Mouse (Mus musculus): Measurements from ENCODE around the gene 1700030J22Rik. TPM values are rescaled to one million over a fixed set of nuclear protein-coding genes. Genes with fewer than 3 reads are reported as not detected.
A peak's percentile ranks its signal among the peaks of the same experiment; 100 is the strongest.

1700030J22Rik gene
- total and polyA plus RNA-seq, 3 experiments: 0.21 to 0.46 (median 0.35) TPM

GRCm38 (mm10) chr8:116944385-116944696 is 34.4 kb downstream of the 1700030J22Rik start:
- Histone ChIP-seq H3K79me2 (replicated peaks; ENCODE audit: control insufficient read depth, extremely low read depth, insufficient read depth, poor library complexity, severe bottlenecking) (peaks cover 42% of the 10 kb centered on the region), H3K4me2 (ENCODE audit: insufficient read depth, low read depth, poor library complexity, severe bottlenecking) (peak overlapping the region; percentile 98), H3K4me1 (ENCODE audit: control insufficient read depth in 1 of 2, insufficient read depth in 2 of 2) (peaks cover 11 to 39% of the 10 kb centered on the region in 2 experiments), H3K36me3 (replicated peaks in 1 of 2; ENCODE audit: control insufficient read depth in 1 of 2, insufficient read depth in 1 of 2, low read length in 1 of 2) (peaks cover 10 to 33% of the 10 kb centered on the region in 2 experiments), H3K9ac (ENCODE audit: insufficient read depth, low read depth) (peak overlapping the region; percentile 79; the same call in 1 of the 2 replicates), H3K27me3 (replicated peaks) (no peaks in the 10 kb centered on the region), H3K27ac (ENCODE audit: insufficient read depth, low read depth) (peak overlapping the region; percentile 92), H3K9me3 (replicated peaks; ENCODE audit: low read length) (no peaks in the 10 kb centered on the region), H3K4me3 (replicated peaks in 1 of 3; ENCODE audit: low read depth in 2 of 3, low read length in 2 of 3, poor library complexity in 1 of 3) (peak overlapping the region; percentile 69 to 98 (median 98))
- in situ Hi-C loops (cut with MboI; ENCODE audit: low pct_ligation_motif_present, low pct_unique_long_range_greater_than_20kb, low sequenced_read_pairs): no loop called here
- TF ChIP-seq CHD1 (IDR thresholded peaks at IDR 0.05; ENCODE audit: low read depth, low read length): no peak
- TF ChIP-seq MEF2A (IDR thresholded peaks at IDR 0.05; ENCODE audit: borderline replicate concordance, low read depth, low read length): no peak
- TF ChIP-seq MXI1 (IDR thresholded peaks at IDR 0.05; ENCODE audit: low read depth, low read length): 0 out of 2 replicates have a peak, but pooled peaks have one; percentile 50
- peak; percentile 84 for TF ChIP-seq IRF4 (IDR thresholded peaks at IDR 0.05; ENCODE audit: low read depth, low read length)
- peak; percentile 44; the same call in 1 of the 2 replicates for TF ChIP-seq EP300 (IDR thresholded peaks at IDR 0.05; ENCODE audit: low read length)
- no peak for TF ChIP-seq ZNF384 (IDR thresholded peaks at IDR 0.05; ENCODE audit: low read depth, low read length)
- no peak for TF ChIP-seq MAZ (IDR thresholded peaks at IDR 0.05; ENCODE audit: low read depth, low read length)
- no peak for TF ChIP-seq CHD2 (IDR thresholded peaks at IDR 0.05; ENCODE audit: low read length)
- TF ChIP-seq GABPA (IDR thresholded peaks at IDR 0.05; ENCODE audit: insufficient replicate concordance, low read depth, low read length): no peak
- TF ChIP-seq RAD21 (IDR thresholded peaks at IDR 0.05; ENCODE audit: low read depth, low read length): no peak
- TF ChIP-seq JUND (conservative IDR thresholded peaks at IDR 0.05; ENCODE audit: low read depth, low read length): peak; percentile 39; the same call in 1 of the 2 replicates
- no peak for TF ChIP-seq CTCF (conservative IDR thresholded peaks at IDR 0.05 in 1 of 2, IDR thresholded peaks at IDR 0.05 in 1 of 2; ENCODE audit: low read depth in 2 of 2, low read length in 2 of 2)
- TF ChIP-seq TBP (conservative IDR thresholded peaks at IDR 0.05; ENCODE audit: low read depth, low read length): no peak
- TF ChIP-seq KAT2A (IDR thresholded peaks at IDR 0.05; ENCODE audit: insufficient replicate concordance, low read length): no peak
- 0 out of 2 replicates have a peak, but pooled peaks have one; percentile 40 for TF ChIP-seq UBTF (IDR thresholded peaks at IDR 0.05; ENCODE audit: low read depth, low read length)
- no peak for TF ChIP-seq NRF1 (IDR thresholded peaks at IDR 0.05; ENCODE audit: low read depth, low read length)
- TF ChIP-seq ZKSCAN1 (IDR thresholded peaks at IDR 0.05; ENCODE audit: borderline replicate concordance, low read depth, low read length): no peak
- TF ChIP-seq USF2 (conservative IDR thresholded peaks at IDR 0.05; ENCODE audit: low read depth, low read length): no peak
- TF ChIP-seq SIN3A (IDR thresholded peaks at IDR 0.05; ENCODE audit: low read length): no peak; the same call in 1 of the 2 replicates
- no peak for TF ChIP-seq POLR2AphosphoS2 (IDR thresholded peaks at IDR 0.05; ENCODE audit: low read depth, low read length)
- no peak for TF ChIP-seq MAFK (IDR thresholded peaks at IDR 0.05; ENCODE audit: insufficient replicate concordance, low read length)
- no peak for TF ChIP-seq HCFC1 (IDR thresholded peaks at IDR 0.05; ENCODE audit: low read depth, low read length)
- TF ChIP-seq MAX (IDR thresholded peaks at IDR 0.05; ENCODE audit: low read length): no peak
- TF ChIP-seq JUN (IDR thresholded peaks at IDR 0.05; ENCODE audit: insufficient read depth, low read depth, low read length): no peak
- no peak for TF ChIP-seq ELF1 (IDR thresholded peaks at IDR 0.05; ENCODE audit: low read depth, low read length)
- TF ChIP-seq SMC3 (IDR thresholded peaks at IDR 0.05; ENCODE audit: low read depth, low read length): no peak
- no peak for TF ChIP-seq MYC (IDR thresholded peaks at IDR 0.05; ENCODE audit: low read depth, low read length)
- no peak for TF ChIP-seq RCOR1 (conservative IDR thresholded peaks at IDR 0.05; ENCODE audit: low read depth, low read length)
- no peak for TF ChIP-seq TCF12 (IDR thresholded peaks at IDR 0.05; ENCODE audit: low read depth, low read length)
- TF ChIP-seq PAX5 (IDR thresholded peaks at IDR 0.05; ENCODE audit: low read length): no peak
- TF ChIP-seq BHLHE40 (IDR thresholded peaks at IDR 0.05; ENCODE audit: low read depth, low read length): no peak; the same call in 1 of the 2 replicates
- TF ChIP-seq POLR2A (IDR thresholded peaks at IDR 0.05; ENCODE audit: low read depth, low read length): no peak
- TF ChIP-seq NELFE (IDR thresholded peaks at IDR 0.05; ENCODE audit: low read depth, low read length): no peak
- TF ChIP-seq ZMIZ1 (IDR thresholded peaks at IDR 0.05; ENCODE audit: low read depth, low read length): no peak
- peak; percentile 56; the same call in 1 of the 2 replicates for TF ChIP-seq ETS1 (conservative IDR thresholded peaks at IDR 0.05; ENCODE audit: low read depth, low read length)
- TF ChIP-seq USF1 (IDR thresholded peaks at IDR 0.05; ENCODE audit: low read depth, low read length): no peak
- TF ChIP-seq E2F4 (IDR thresholded peaks at IDR 0.05; ENCODE audit: insufficient replicate concordance, low read depth, low read length): no peak
- TF ChIP-seq ZC3H11A (IDR thresholded peaks at IDR 0.05; ENCODE audit: low read depth, low read length): no peak
- dilution Hi-C loops (cut with MboI; ENCODE audit: extremely low pct_ligation_motif_present, extremely low pct_unique_long_range_greater_than_20kb, low sequenced_read_pairs): no loop called here
- DNase-seq (ENCODE audit: extremely low read depth): no peak
